Mouse (Mus musculus) C2C12 (cell line): ENCODE measurements around the gene Psg19.

Experiments used
- CEBPB ChIP-seq: IDR thresholded peaks from one replicate; pipeline ENCODE4 v1.6.1; 2011; ENCODE audit warnings: low read depth, mild to moderate bottlenecking, control low read depth, moderate library complexity
- CTCF ChIP-seq: IDR thresholded peaks from one replicate; pipeline ENCODE4 v1.5.1; 2011; ENCODE audit not compliant: control insufficient read depth, insufficient read depth, insufficient read length
- MAX ChIP-seq: IDR thresholded peaks from one replicate; pipeline ENCODE4 v1.6.1; 2011; ENCODE audit warnings: mild to moderate bottlenecking, control low read depth
- MYOD1 ChIP-seq: IDR thresholded peaks from one replicate; pipeline ENCODE4 v1.6.1; 2011; ENCODE audit warnings: low read depth; ENCODE audit not compliant: control insufficient read depth, insufficient read length
- USF1 ChIP-seq: IDR thresholded peaks from one replicate; pipeline ENCODE4 v1.6.1; 2011; ENCODE audit warnings: low read depth, mild to moderate bottlenecking, control low read depth, moderate library complexity

- TF ChIP-seq CTCF = no peak
- TF ChIP-seq MAX = no peak
- no peak for TF ChIP-seq CEBPB
- TF ChIP-seq MYOD1 = no peak
- TF ChIP-seq USF1 = no peak
These were observed at the start of gene Psg19 for GRCm38 (mm10) chr7:18798420-18798819.
